Mouse (Mus musculus) urinary bladder, postnatal 36 days (tissue): ENCODE data around the gene Btg2.

Source experiments
- DNase-seq, 2 experiments: peaks; one replicate each; pipeline ENCODE4 v3.0.0; 2022; ENCODE audit warnings: low spot score in 2 of 2, mixed read lengths in 1 of 2

The Btg2 gene

DNA sequence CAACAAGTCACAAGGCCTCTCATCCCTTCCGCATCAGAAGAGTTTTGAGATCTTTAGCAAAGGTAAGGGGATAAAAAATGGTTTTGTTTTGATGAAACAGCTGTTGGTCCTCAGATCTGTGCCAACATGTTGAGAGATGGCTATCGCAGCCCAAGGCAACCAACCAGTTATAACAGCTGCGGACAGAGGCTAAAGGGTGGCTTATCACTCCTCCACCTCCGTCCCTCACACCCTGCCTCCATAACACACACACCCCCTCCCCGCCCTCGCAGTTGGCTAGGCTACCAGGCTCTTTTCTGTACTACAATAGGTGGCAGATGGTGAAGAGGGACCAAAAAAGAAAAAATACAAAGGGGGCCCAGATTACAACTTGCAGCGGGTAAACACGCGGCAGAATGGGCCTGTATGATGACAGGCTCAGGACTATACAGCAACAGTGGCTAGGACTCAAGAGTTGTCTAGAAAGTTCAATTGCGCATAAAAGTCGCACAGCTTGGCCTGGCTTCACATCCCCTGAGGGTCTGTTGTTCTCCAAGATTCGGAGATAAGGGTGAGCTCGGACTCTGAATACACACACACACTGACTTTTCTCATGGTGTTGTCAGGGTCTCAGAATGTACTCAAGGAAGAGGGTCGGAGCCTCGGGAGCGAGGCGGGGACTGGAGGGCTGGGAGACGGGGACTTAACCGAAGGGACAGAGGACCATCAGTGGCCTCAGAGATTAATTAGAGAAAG is 692 bp downstream of the Btg2 start:
- DNase-seq, result peak; percentile 68 to 74

DNA sequence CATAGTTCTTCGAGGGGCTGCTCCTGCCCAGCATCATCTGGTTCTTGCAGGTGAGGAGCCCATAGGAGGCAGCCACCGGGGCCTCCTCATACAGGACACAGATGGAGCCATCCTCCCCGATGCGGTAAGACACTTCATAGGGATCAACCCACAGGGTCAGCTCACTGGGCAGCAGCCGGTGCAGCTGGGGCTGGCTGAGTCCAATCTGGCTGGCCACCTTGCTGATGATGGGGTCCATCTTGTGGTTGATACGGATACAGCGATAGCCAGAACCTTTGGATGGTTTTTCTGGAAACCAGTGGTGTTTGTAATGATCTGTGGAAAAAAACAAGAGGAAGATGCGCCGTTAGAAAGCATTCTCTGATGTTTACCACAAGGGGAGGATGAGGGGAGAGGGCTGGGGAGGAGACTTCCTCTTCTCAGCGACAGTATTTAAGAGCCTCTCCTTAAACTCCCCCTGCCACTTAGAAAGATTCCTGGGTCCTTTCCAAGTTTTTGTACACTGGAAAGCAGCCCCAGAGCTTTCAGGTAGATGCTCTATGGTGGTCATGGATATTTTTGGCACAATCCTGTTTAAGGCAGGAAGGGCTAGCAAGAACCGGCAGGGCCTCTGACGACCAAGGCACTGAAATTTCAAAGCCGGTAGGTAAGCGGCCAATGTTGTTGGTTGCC is 1.4 kb downstream of the Btg2 start:
- DNase-seq, result peak in 1 of 2 experiments; percentile 42

DNA sequence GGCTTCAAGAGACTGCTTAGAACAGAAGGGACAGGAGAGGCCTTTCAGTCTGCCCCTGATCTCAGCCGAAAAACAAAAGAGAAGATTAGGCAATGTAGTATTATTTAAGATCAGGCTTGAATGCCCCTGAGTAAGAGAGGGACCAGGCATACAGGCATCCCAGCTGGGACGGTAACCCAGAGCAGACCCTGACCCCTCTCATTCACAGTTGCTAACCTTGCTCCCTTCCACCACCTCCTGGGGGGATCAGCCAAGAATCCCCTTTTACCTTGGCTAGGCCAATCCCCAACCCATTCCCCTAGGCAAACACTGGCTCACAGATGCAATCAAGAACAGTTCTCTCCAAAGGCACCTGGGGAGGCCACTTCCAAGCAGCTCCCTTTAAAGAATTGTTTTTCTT is 2.1 kb downstream of the Btg2 start:
- DNase-seq, result no peak

DNA sequence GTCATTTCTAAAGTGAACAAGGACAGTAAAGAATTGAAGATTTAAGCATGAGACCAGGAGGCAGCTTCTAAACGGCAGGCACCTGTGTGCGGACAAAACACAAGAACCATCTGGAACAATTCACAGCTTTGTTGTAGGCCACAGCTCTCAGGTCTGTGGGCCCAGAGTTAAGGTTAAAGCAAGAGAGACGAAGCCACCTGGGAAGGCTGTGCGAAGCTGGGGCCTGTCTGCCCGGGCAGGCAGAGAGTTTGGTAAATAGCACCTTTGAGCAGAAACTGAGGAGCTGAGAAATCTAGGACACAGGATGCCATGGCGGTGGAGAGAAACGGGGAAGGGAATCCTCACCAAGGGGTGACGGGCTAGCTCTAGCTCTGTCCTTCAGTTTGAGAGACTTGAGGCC is 3.4 kb downstream of the Btg2 start:
- no peak for DNase-seq

DNA sequence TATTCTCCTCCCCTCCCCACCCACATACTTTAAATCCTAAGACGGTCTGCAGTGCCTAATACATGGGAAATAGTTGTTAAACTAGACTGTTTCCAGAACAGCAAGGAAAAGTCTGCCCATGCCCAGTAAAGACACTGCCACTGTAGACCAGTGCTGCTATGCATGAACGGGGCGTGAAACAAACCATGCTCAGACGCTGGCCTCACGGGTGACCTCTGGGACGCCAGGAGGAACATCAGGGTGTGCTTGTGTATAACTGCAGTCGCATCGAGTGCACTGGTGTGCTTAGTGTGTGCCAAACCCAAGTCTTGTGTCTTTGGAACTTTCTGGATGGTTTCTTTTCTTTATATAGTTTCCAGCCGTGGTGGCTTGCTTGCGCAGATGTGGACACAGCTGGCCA is 4.3 kb downstream of the Btg2 start:
- no peak for DNase-seq

DNA sequence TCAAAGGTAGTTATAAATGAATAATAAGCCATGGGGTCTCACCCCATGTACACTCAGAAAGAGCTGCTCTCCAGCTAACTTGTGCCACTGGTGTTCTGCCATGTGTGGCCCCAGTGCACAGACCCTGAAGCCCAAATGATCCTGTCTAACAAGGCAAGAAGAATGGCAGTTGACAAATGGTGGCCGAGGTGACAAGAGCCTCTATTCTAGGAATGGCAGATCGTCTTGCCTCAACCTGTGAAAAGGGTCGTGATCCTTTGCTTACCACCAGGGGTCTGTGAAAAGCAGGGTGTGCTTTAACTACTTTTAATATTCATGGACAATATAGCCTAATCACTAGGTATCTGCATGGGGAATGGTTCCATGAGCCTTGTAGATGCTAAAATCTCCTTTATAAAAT is 4.7 kb downstream of the Btg2 start:
- no peak for DNase-seq

DNA sequence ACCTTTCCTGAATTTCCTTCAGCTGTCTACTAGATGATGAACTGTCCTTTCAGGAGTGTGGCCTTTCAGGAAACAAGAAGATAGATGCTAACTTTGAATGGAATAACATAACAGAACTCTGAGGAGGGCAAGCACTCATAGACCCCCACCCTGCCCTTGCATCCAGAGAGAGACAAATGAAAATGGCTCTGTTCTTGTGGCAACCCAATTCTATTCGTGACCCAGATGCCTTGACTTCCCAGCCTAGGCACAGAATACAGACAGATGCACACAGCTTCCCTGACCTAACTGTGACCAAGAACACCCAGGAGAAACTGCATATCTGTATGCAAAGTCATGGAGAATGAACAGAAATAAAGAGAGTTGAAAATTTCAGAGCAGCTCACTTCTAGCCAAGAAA is 5.3 kb downstream of the Btg2 start:
- no peak for DNase-seq

DNA sequence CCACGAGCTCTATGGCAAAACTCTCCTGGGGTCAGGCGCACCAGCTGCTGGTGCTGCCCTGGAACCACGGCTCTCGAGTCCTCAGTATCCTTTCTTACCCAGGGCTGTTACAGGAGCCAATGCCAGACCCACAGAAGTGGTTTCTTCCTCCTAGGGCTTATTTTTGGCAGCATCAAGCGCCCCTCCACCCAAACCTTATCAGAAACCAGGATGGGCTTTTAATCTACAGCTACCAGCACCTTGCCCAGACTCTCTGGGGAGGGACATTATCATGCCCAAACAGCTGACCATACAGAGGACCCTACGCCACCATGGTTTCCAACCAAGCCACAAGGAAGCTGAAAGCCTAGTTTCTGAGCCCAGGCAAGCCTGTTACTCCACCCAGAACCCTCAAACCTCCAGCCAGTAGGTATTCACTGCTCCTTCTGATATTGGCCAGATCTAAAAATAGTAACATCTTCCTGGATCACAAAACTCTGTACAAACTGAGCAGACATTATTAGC is 5.8 kb downstream of the Btg2 start:
- DNase-seq, result no peak

DNA sequence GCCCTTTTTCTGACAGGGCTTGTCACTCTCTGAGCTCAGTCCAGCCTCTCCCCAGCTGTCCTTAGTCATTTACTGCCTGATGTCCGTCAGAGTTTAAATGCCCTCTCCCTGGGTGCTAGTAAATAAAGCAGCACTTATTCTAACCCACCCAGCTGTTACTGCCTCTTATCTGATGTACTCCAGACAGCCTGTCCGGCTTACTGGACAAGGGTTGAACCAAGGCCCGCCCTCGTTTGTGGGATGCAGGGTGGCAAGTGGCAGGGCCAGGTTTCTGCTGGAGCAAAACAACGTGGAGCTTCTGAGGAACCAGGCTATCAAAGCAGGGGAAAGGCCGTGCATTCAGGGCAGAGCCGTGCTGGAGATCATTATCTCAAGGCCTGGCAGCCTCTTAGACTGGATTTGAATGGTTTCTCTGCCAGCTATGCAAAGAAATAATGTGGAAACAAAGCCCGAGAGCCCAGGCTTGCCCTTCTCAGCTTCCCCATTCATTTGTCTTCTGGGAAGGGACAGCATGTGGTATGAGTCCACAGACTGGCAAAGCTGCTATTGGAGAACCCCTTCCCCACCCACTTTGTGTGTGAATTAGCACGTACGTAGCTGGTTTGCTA is 7.4 kb downstream of the Btg2 start:
- DNase-seq, result peak in 1 of 2 experiments; percentile 83

DNA sequence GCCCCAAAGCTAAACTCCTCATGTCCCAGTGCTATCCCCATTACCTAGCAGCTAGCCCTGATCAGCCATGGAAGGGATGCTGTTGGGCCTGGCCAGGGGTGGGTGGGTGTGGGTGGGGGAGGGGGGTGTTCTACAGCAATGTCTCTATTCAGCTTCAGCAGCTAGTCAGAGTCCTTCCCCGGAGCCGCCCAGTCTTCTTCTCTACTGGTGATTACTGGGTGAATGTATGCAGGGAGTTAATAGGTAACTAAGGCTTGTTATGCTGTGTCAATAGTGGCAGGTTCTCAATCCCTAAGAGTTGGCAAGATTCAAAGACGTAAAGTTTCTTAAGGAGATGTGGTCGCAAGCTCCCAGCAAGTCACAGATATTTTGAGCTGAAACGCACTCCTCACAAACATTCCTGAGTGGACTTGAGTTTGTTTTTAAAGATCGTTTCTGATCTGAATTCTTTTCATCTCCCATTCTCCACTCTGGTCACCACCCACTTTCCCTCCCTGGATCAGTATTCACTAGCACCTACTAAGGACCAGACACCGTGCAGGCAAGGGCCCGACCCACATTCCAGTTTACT is 8.7 kb downstream of the Btg2 start:
- no peak for DNase-seq

DNA sequence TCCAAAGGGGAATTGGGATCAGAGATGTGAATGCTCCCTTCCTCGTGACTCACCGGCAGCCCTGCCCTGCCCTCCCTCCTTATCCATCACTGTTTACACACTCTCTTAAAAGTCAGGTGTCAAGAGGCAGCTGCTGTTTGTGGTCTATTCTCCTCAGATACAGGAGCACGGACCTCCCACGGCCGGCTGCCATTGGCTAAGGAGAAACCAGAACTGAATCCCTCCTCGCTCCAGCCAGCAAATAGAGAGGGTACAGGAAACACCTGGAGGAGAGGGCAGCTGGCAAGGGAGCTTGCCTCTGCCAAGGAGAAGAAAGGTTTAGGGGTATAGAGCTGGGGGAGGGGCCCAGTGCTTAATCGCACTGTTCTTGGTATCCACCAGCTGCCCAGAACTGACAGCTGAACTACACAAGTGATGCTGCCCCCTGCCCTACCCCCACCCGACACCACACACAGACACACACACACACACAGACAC is 11.7 kb downstream of the Btg2 start:
- DNase-seq, result peak; percentile 70 to 77

DNA sequence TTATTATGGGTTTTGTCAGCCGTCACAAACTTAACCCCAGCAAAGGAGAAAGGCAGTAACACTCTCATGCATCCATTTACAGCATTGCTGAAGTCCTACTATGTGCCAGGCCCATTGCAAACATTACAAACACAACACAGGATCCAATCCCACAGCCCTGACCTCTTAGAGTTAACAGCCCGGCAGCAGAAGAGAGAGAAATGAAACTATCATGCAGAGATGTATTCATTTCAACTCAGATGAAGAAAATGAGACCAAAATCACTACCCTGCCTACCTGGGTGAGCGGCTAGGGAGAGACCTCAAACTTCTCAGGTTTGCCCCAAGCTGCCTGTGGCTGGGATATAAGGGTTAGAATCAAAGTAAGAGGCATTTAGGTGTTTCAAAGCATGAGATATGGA is 12.4 kb downstream of the Btg2 start:
- DNase-seq, result no peak

DNA sequence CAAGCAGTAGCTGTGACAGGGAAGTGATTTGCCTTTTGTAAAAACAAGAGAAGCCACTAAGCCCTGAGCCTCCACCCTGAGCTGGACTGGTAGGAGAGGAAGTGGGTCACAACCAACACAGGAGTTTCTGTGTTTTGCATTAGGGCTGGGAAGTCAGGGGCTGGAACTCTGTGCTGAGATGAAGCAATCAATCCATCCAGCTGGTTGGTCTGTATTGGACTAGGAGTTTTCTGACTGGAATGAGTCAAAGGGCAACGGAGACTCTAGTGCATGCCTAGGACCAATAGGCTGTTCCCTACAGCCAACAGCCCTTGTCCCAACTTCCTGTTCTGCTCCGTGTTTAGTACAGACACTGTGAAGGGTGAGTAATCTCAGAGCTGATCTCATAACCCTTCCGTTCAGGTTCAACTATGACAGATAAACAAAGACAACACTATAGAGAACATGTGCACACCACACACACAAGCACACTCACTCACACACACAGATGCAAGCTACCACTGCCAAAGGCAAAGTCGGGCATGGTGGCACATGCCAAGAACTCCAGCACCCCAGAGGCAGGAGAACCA is 13.6 kb downstream of the Btg2 start:
- peak in 1 of 2 experiments; percentile 68 for DNase-seq

DNA sequence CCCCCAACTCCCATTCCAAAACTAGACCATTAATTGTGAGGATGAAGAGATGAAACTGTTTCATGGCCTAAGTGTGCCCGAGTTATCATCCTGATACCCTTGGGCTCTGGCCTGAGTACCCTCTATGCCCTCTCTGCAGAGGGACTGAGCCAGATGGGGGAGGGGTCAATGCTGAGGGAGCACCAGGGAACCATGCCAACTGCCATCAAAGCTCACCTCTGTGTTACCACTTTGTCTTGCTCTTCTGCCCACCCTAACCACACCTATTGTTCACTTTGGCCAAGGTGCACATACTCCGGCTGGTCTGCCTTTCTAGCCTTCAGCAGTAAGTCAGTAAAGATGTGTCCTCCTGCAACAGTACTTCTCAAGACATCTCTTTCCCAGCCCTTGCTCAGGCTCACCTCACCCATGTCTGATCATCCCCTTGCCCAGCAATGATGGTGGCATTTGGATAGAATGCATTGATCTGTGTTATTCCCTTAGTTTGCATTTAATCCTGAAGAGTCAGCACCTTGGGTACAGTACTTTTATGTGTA is 14.6 kb downstream of the Btg2 start:
- DNase-seq, result no peak

DNA sequence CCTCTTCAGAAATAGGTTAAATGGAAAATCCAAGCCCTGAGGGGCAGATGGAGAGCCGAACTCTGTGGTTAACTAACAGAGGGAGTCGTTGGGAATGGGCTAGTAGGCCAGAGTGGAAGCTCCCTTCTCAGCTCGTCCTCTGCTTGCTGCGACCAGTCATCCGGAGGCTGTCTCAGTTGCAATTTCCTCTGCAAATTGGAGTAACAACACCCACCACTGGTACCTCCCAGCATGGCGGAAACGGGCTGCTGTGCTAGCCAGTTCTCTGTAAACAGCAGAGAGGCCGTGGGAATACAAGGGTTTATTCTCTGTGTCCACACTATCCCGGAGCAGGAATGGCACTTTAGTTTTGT is 15.2 kb downstream of the Btg2 start:
- no peak for DNase-seq

DNA sequence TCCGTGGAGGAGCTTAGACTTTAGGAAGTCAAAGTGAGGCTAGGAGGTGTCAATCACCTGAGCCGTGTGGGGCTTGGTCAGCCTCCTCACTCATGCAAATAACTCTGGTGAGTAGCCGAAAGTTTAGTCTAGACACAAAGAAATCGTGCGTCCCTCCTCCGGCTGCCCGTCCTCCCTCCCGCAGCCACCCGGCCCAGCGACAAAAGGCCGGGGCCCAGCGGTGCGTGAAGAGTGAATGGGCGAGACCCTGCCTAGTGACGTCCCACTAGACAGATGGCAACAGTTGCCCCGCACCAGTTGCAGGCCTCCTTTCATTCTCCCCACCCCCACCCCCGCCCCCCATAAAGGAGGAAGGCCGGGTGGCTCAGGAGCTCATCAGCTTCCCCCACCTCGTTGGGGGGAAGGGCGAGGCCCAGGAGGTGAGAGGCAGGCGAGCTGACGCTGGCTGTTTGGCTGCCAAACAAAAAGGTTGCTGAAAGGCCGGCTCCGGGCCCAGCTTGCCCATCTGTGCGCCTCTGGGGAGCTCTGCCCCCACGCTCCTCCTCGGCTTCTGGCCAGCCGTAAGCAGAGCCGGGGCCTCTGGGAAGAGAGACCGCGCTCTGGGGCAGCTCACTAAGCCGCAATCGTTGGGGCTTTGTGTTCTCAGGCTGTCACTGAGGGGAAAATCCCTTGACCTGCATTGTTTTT is 15.7 kb downstream of the Btg2 start:
- peak in 1 of 2 experiments; percentile 79 for DNase-seq

DNA sequence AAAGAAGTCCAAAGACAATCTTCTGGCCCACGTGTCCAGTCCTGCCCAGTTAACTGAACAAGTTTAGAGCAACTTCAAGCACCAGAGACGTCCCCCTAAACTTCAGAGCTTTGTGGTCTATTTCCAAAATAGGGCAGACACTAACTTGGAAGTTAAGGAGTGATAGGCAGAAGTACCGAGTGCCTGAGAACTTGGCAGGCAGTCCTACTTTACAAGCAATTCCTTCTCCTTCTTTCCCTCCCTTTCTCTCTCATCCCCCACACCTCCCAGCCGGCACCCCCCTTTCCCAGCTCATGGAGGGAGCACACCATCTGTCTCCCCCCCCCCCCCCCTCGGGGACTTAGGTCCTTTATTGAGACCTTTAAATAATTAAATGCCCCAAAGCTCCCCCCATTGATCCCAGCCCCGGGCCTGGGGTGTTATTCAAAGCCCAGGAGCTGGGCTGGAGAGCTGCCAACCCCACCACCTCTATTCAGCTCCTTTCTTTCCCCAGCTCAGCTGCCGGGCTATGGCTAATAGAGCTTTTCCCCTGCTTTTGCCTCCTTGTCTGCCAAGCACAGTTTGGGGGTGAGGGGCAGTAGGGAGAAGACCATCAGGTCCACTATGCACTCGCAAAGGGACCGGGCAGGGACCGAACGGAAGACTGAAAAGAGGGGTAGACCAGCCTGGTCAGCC is 16.4 kb downstream of the Btg2 start:
- DNase-seq, result no peak

DNA sequence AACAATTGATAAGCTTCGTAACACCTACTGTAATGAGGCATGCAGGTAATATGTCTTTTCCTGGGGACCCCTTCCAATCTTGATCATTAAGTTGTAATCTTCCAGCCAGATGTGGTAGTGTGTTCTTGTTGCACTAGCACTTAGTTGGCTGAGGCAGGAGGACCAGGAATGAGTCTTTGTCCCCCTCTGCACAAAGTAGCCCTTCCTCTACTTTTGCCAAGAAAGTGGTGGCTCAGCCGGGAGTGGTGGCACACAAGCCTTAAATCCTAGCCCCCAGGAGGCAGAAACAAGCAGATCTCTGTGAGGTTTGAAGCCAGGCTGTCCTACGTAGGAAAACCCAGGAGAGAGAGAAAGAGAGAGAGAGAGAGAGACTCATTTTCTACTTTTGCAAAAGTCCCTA is 17.0 kb downstream of the Btg2 start:
- DNase-seq, result no peak

DNA sequence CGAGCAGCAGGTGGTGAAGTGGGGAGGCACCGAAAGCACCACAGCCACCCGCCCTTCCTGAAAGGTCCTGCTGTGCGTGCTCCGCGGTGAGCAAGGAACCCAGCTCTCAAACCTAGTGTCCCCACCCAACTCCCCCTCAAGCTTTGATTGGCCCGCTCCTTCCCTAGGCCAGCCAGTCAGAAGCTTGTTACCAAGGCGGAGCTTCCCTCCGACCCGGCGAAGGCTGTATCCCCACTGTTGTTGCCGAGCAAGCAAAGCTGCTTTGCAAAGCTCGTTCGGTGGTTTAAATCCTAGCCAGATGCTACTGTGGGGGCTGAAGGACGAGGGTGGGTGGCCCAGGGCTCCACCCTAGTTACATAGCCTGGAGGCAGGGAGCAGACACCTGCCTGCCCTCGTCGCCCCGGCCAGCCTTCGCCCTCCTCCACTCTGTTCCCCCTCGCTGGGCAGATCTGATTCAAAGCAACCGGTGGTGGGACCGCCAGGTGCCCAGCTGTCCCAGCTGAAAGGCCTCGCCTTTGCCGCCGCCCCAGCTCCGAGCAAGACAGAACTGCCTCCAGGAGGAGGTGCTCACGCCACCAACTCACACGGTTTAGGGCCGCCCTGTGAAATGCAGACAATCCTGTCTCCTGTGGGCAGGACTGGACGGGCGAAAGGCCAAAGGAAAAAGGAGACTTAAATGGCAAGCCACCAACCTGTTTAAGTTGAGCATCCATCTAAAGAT is 17.9 kb downstream of the Btg2 start:
- DNase-seq, result peak; percentile 89 to 92
